Comparison of ENCODE assay signal across 21 mouse cellular contexts in the genomic region with DNA sequence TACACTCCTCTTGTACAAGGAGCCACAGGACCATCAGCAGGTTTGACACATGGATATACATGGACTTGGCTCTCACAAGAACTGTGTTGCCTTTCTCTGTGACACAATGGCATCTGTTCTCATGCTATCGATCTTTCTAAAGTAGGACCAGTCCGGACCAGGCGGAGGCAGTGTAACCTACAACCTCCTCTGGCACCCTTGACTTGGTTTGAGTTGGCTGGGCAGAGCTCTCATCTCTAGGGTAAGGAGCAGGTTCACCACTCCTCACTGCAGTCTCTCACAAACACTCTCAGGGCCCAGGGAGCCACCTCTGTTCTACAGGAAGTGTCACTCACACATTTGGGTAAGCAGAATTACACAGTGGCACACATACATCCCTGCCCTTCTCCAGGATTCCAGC.
"Had no signal": no experiment of that assay in that cellular context is flagged by ENCODE, and none has a peak within 500 bp of the region (broad histone marks: within the 10 kb centered on the region; RNA-seq: fewer than 3 reads in every experiment).

No protein-coding gene starts in this region.

- H3K9me3 ChIP-seq: intestine, embryonic 15.5 days; lung, embryonic 15.5 days; midbrain, embryonic 15.5 days; neural tube, embryonic 15.5 days had no signal

- H3K27ac ChIP-seq: intestine, embryonic 15.5 days; kidney, embryonic 15.5 days; left cerebral cortex, adult 2 months; liver, embryonic 14.5 days; lung, embryonic 15.5 days; midbrain, embryonic 12.5 days; midbrain, embryonic 15.5 days; neural tube, embryonic 12.5 days; neural tube, embryonic 15.5 days; stomach, postnatal 0 days had no signal

- H3K4me3 ChIP-seq: intestine, embryonic 15.5 days; kidney, embryonic 15.5 days; left cerebral cortex, adult 2 months; lung, embryonic 15.5 days; midbrain, embryonic 12.5 days; midbrain, embryonic 15.5 days; neural tube, embryonic 12.5 days; neural tube, embryonic 15.5 days had no signal

- H3K27me3 ChIP-seq: intestine, embryonic 15.5 days; kidney, embryonic 15.5 days; lung, embryonic 15.5 days; midbrain, embryonic 12.5 days; midbrain, embryonic 15.5 days; neural tube, embryonic 12.5 days; neural tube, embryonic 15.5 days had no signal

- H3K4me2 ChIP-seq: intestine, embryonic 15.5 days; kidney, embryonic 15.5 days; lung, embryonic 15.5 days; midbrain, embryonic 12.5 days; midbrain, embryonic 15.5 days; neural tube, embryonic 12.5 days; neural tube, embryonic 15.5 days had no signal

- H3K4me1 ChIP-seq: neural tube, embryonic 12.5 days; neural tube, embryonic 15.5 days had no signal

- ATAC-seq: midbrain, embryonic 15.5 days had no signal

- DNase-seq: kidney, adult 11 months; kidney, adult 8-10 months; kidney, postnatal 10 days; kidney, postnatal 36 days; layer of hippocampus, postnatal 36 days; lung, adult 18-20 months; right cerebral cortex, adult 18-20 months; right cerebral cortex, postnatal 14 days; right cerebral cortex, postnatal 4 days; thymus, adult 18-20 months; thymus, postnatal 36 days had no signal

- H3K36me3 ChIP-seq: intestine, embryonic 15.5 days; kidney, embryonic 15.5 days; lung, embryonic 15.5 days; midbrain, embryonic 12.5 days; midbrain, embryonic 15.5 days; neural tube, embryonic 12.5 days; neural tube, embryonic 15.5 days had no signal

- H3K9ac ChIP-seq: intestine, embryonic 15.5 days; kidney, embryonic 15.5 days; liver, embryonic 14.5 days; lung, embryonic 15.5 days; midbrain, embryonic 12.5 days; midbrain, embryonic 15.5 days; neural tube, embryonic 12.5 days; neural tube, embryonic 15.5 days had no signal
